Mouse (Mus musculus) CH12.LX (cell line): ENCODE results near the gene Efhd2. TPM values are rescaled to one million over a fixed set of nuclear protein-coding genes. Genes with fewer than 3 reads are reported as not detected.

Experiments
- DNase-seq: peaks from one replicate; pipeline ENCODE4 v3.0.0-alpha.2; 2013; ENCODE audit errors: extremely low read depth
- H3K27ac ChIP-seq: 2 replicates; pipeline ENCODE4 v1.5.1; 2012; ENCODE audit warnings: low read depth, mild to moderate bottlenecking, control low read depth, moderate library complexity; ENCODE audit not compliant: insufficient read depth
- H3K27me3 ChIP-seq: replicated peaks from 2 replicates; pipeline ENCODE3; 2012; ENCODE audit warnings: inconsistent platforms
- H3K36me3 ChIP-seq, 2 experiments: replicated peaks in 1 of 2; 2 replicates each; pipeline versions ENCODE3 to v1.6.1; 2012; ENCODE audit warnings: inconsistent platforms in 1 of 2, low read length in 1 of 2, mild to moderate bottlenecking in 1 of 2, mixed read lengths in 1 of 2, moderate library complexity in 1 of 2; ENCODE audit not compliant: control insufficient read depth in 1 of 2, insufficient read depth in 1 of 2
- H3K4me1 ChIP-seq, 2 experiments: 2 replicates each; pipeline ENCODE4 v1.6.1; 2012; ENCODE audit warnings: inconsistent platforms in 1 of 2, moderate library complexity in 1 of 2; ENCODE audit not compliant: insufficient read depth in 2 of 2, control insufficient read depth in 1 of 2
- H3K4me2 ChIP-seq: 2 replicates; pipeline ENCODE4 v1.6.1; 2012; ENCODE audit warnings: low read depth, mild to moderate bottlenecking, control low read depth; ENCODE audit not compliant: poor library complexity, insufficient read depth, severe bottlenecking
- H3K4me3 ChIP-seq, 3 experiments: fragments of 150-350 bp in 1 of 3; sonication (generic) in 1 of 3; replicated peaks in 1 of 3; 2 replicates each; pipeline versions ENCODE3 to v1.5.1; 2011 to 2012; ENCODE audit warnings: low read depth in 2 of 3, low read length in 2 of 3, mild to moderate bottlenecking in 2 of 3, moderate library complexity in 2 of 3, control low read depth in 1 of 3, improper control_type of control experiment in 1 of 3, inconsistent platforms in 1 of 3, mixed read lengths in 1 of 3; ENCODE audit not compliant: poor library complexity in 1 of 3
- H3K79me2 ChIP-seq: replicated peaks from 2 replicates; pipeline ENCODE4 v1.6.1; 2012; ENCODE audit warnings: mild to moderate bottlenecking, moderate library complexity; ENCODE audit not compliant: control insufficient read depth, poor library complexity, insufficient read depth, severe bottlenecking; ENCODE audit errors: extremely low read depth
- H3K9ac ChIP-seq: 2 replicates; pipeline ENCODE4 v1.6.1; 2012; ENCODE audit warnings: low read depth, mild to moderate bottlenecking, control low read depth, moderate library complexity; ENCODE audit not compliant: insufficient read depth
- H3K9me3 ChIP-seq: replicated peaks from 2 replicates; pipeline ENCODE3; 2012; ENCODE audit warnings: low read length, inconsistent platforms, mixed read lengths
- BHLHE40 ChIP-seq: IDR thresholded peaks from 2 replicates; pipeline ENCODE4 v1.6.1; 2011; ENCODE audit warnings: mild to moderate bottlenecking, low read depth, low read length, improper control_type of control experiment
- CHD2 ChIP-seq: IDR thresholded peaks from 2 replicates; pipeline ENCODE4 v1.6.1; 2011; ENCODE audit warnings: low read length, improper control_type of control experiment
- GABPA ChIP-seq: IDR thresholded peaks from 2 replicates; pipeline ENCODE4 v1.6.1; 2012; ENCODE audit warnings: low read depth, low read length, improper control_type of control experiment, inconsistent platforms; ENCODE audit not compliant: insufficient replicate concordance
- JUN ChIP-seq: IDR thresholded peaks from 2 replicates; pipeline ENCODE4 v1.6.1; 2011; ENCODE audit warnings: low read depth, mild to moderate bottlenecking, low read length, improper control_type of control experiment, moderate library complexity; ENCODE audit not compliant: insufficient read depth
- JUND ChIP-seq: conservative IDR thresholded peaks from 2 replicates; pipeline ENCODE4 v1.6.1; 2011; ENCODE audit warnings: low read depth, low read length, improper control_type of control experiment
- MAX ChIP-seq: IDR thresholded peaks from 2 replicates; pipeline ENCODE4 v1.6.1; 2011; ENCODE audit warnings: low read length, improper control_type of control experiment
- MEF2A ChIP-seq: IDR thresholded peaks from 2 replicates; pipeline ENCODE4 v1.6.1; 2014; ENCODE audit warnings: low read depth, mild to moderate bottlenecking, inconsistent platforms, low read length, improper control_type of control experiment, borderline replicate concordance
- MYC ChIP-seq: IDR thresholded peaks from 2 replicates; pipeline ENCODE4 v1.6.1; 2011; ENCODE audit warnings: low read depth, mild to moderate bottlenecking, improper control_type of control experiment, low read length
- PAX5 ChIP-seq: IDR thresholded peaks from 2 replicates; pipeline ENCODE4 v1.6.1; 2012; ENCODE audit warnings: low read length, inconsistent platforms, mixed read lengths
- POLR2AphosphoS2 ChIP-seq: IDR thresholded peaks from 2 replicates; pipeline ENCODE4 v1.6.1; 2011; ENCODE audit warnings: low read depth, low read length, improper control_type of control experiment
- RAD21 ChIP-seq: IDR thresholded peaks from 2 replicates; pipeline ENCODE4 v1.6.1; 2011; ENCODE audit warnings: low read depth, mild to moderate bottlenecking, low read length, improper control_type of control experiment, moderate library complexity
- RCOR1 ChIP-seq: conservative IDR thresholded peaks from 2 replicates; pipeline ENCODE4 v1.6.1; 2012; ENCODE audit warnings: low read depth, mild to moderate bottlenecking, inconsistent platforms, low read length, improper control_type of control experiment
- TBP ChIP-seq: conservative IDR thresholded peaks from 2 replicates; pipeline ENCODE4 v1.6.1; 2011; ENCODE audit warnings: low read depth, low read length, improper control_type of control experiment
- TCF12 ChIP-seq: IDR thresholded peaks from 2 replicates; pipeline ENCODE4 v1.6.1; 2014; ENCODE audit warnings: low read depth, mild to moderate bottlenecking, inconsistent platforms, low read length, improper control_type of control experiment
- USF1 ChIP-seq: IDR thresholded peaks from 2 replicates; pipeline ENCODE4 v1.6.1; 2014; ENCODE audit warnings: low read depth, mild to moderate bottlenecking, inconsistent platforms, low read length, improper control_type of control experiment
- ZMIZ1 ChIP-seq: IDR thresholded peaks from 2 replicates; pipeline ENCODE4 v1.6.1; 2012; ENCODE audit warnings: low read depth, mild to moderate bottlenecking, inconsistent platforms, low read length, improper control_type of control experiment
- ZNF384 ChIP-seq: IDR thresholded peaks from 2 replicates; pipeline ENCODE4 v1.6.1; 2012; ENCODE audit warnings: low read depth, low read length, improper control_type of control experiment, inconsistent platforms
- dilution Hi-C: fragments of 300-500 bp; cut with MboI; formaldehyde crosslinking; loops from 2 replicates; pipeline ENCODE4 v1.14.3; 2020; ENCODE audit warnings: low sequenced_read_pairs; ENCODE audit not compliant: extremely low pct_unique_long_range_greater_than_20kb, extremely low pct_ligation_motif_present
- in situ Hi-C: fragments of 300-500 bp; cut with MboI; formaldehyde crosslinking; loops from 3 replicates; pipeline ENCODE4 v1.14.3; 2019; ENCODE audit warnings: low sequenced_read_pairs, low pct_ligation_motif_present, low pct_unique_long_range_greater_than_20kb, mixed read lengths
- polyA plus RNA-seq: library from polyadenylated mRNA; unstranded; fragments of >175 nt; gene quantifications from 2 replicates; pipeline ENCODE4 v1.2.1, GENCODE M21; 2012; ENCODE audit warnings: low read depth; ENCODE audit not compliant: insufficient read length
- total RNA-seq, 2 experiments: library from RNA; depleted of rRNA; stranded (reverse); fragments of 300-350 nt in 1 of 2; fragments of >200 nt in 1 of 2; gene quantifications; 2 replicates each; pipeline ENCODE4 v1.2.3; 2012 to 2014

The Efhd2 gene
- total and polyA plus RNA-seq, 3 experiments, result 43.8 to 143 (median 44.1) TPM

DNA sequence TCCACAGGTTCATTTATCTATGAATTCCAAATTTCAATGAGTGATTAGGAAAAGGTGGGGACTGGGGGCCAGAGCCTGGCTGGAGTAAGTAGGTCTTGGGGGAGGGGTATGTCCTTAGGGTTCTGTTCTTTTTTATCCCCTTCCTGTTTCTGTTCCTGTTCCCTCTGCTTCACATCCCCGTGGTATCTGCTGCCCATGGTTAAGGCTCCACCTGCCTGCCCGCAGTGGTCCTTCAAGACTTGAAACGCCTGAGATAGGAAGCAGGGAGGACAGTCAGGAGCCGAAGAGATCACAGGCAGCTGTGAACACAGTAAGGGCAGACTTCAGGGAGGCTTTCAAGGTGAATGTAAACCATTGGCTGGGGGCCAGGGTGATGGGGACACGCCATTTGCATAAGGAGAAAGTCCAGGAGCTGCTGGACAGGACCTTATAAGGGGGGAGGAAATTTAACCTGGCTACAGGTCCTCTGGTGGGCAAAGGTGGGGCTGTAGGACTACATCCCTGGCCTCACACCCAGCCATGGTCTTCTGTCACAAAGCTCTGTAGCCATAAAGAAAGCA lies 40.1 kb downstream of the Efhd2 start:
- dilution Hi-C loops (no loop called here), in situ Hi-C loops (loop anchor here (10.0 kb wide), 1 partner anchor 440 kb away; the partner anchor contains the start of gene Clcnka)
- no peak for DNase-seq

DNA sequence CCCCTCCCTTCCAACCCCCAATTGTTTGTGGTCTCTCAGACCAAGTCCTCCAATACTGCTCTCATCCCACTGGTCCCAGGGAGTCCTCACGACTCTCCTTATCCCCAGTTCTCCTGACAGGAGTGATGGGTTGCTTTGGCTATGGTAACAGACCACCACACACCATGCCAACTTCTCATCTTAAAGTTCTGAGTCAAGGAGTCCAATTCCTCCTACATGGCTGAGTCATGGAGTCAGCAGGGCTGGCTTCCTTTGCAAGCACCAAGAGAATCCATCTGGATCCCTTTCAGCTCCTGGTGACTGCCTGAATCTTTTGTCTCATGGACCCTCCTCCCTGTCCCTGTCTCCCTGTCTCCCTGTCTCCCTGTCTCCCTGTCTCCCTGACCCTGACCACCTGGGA lies 40.8 kb downstream of the Efhd2 start:
- Histone ChIP-seq H3K36me3 (no peaks in the 10 kb centered on the region), H3K9me3 (no peaks in the 10 kb centered on the region), H3K9ac (no peak overlapping the region), H3K4me3 (no peak overlapping the region), H3K27ac (no peak overlapping the region)
- dilution Hi-C loops, result no loop called here
- TF ChIP-seq MEF2A, result no peak
- no peak for TF ChIP-seq JUN
- TF ChIP-seq ZMIZ1, result no peak
- TF ChIP-seq MYC, result no peak
- no peak for TF ChIP-seq RCOR1
- no peak for TF ChIP-seq USF1
- TF ChIP-seq, all 38 proteins: peak for 0
- Histone ChIP-seq H3K27me3 (no peaks in the 10 kb centered on the region), H3K79me2 (no peaks in the 10 kb centered on the region), H3K4me1 (peaks cover 0 to 11% of the 10 kb centered on the region in 2 experiments; a peak in 2 of 4 replicates), H3K4me2 (no peak overlapping the region)
- in situ Hi-C loops, result loop anchor here (10.0 kb wide), 1 partner anchor 439 kb away; the partner anchor contains the start of gene Clcnka
- DNase-seq, result no peak

More for the DNA sequence above, 40.1 kb downstream of the Efhd2 start:
- Histone ChIP-seq H3K27ac (no peak overlapping the region), H3K79me2 (no peaks in the 10 kb centered on the region), H3K4me3 (no peak overlapping the region), H3K9me3 (no peaks in the 10 kb centered on the region), H3K4me2 (no peak overlapping the region), H3K9ac (no peak overlapping the region), H3K4me1 (peaks cover 0 to 11% of the 10 kb centered on the region in 2 experiments; a peak in 2 of 4 replicates), H3K36me3 (no peaks in the 10 kb centered on the region), H3K27me3 (no peaks in the 10 kb centered on the region)
- TF ChIP-seq GABPA (no peak), CHD2 (no peak), RAD21 (no peak), MAX (no peak), TBP (no peak), BHLHE40 (no peak), ZNF384 (no peak), POLR2AphosphoS2 (no peak), JUND (no peak), TCF12 (no peak), PAX5 (no peak)
